Mouse (Mus musculus) lung, adult 18-20 months (tissue): ENCODE measurements around the gene Zfp810.

Source experiments
- DNase-seq, 2 experiments: peaks; one replicate each; pipeline ENCODE4 v3.0.0; 2022; ENCODE audit warnings: mixed read lengths in 2 of 2

Gene Zfp810

DNA sequence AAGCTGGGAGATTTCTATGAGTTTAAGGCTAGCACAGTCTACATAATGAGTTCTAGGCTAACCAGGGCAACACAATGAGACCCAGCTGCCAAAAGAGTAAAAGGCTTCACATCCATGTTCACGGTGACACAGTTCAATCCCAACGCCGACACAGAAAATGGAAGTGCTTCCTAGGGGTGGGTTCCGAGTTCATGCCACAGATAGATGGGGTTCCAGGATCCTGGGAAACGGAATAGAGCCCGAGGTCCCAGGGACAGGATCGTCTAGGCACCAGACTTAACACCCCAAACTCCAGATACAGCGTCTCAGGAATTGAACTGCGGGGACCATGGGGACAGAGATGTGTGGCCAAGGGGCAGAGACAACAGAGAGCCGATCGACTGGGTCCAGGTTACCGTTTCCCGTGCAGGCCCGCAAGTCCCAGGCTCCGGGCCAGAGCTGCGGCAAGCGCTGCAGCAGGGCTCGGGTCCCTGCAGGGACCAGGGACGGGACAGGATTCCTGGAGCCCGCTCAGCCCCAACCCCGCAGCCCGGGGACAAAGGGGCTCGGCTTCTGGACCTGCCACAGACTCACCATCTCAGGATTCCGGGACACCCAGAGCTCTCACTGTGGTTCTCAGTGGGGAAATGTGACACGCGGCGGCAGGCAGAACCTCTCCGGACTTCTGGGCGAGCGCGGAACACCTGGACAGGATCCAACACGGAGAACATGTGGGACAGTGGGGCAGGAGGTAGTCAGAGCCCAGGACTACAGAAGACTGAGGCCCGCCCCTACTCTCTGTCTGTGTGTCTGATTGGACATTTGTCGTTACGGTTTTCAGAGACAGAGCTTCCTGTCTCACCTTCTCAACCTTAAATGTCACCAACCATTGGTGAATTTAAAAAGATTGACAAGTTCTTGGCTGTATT lies 48.0 kb downstream of the Zfp810 start, which contains the start of gene Zfp599:
Gene Zfp599 (minus strand): TSS at position 712 of the 908 bp plus-strand sequence.
- peak; percentile 71 to 79 for DNase-seq

DNA sequence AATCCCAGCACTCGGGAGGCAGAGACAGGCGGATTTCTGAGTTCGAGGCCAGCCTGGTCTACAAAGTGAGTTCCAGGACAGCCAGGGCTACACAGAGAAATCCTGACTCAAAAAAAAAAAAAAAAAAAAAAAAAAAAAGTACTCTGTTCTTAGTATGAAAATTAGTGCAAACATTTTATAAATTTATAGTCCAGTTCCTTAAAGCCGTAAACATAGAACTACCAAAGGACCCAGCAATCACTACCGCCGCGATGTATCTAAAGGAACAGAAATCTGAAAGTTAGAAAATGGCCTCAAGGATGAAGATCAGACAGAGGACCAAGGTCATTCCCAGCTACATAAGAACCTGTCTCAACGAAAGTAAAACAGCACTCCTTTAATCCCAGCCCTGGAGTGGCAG lies 48.7 kb downstream of the Zfp810 start:
- DNase-seq: no peak

DNA sequence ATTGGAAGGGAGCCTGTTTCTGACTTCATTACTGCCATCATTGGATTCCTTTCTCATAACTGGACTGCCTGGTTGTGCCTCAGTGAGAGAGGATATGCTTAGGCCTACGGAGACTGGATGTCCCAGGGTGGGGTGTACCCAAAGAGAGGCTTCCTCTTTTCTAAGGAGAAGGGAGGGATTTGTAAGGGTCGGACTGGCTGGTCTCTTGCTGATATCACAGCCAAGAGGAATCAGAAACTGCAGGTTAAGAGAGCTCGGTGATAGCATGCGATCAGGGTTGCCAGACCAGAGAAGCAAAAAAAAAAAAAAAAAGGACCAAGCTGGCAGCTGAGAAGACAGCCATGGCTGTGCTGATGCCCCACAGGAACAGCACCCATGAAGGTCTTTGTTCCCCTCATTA lies 50.9 kb downstream of the Zfp810 start:
- DNase-seq: no peak

DNA sequence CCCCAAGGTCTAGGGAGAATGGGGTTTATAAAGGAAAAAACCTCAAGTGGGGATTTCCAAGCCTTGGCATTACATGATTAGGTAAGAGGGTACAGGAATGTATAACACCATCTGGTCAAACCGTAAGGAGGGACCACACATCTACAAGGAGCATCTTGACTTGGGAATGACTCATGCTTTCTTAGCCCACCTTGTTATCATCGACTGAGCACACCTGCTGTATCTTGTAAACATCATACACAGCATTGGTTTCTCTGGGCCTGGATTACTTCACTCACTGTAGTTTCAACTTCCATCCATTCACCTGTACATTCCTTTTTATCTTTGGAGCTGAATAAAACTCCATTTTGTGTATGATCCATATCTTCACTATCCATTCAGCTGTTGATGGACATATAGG lies 63.2 kb downstream of the Zfp810 start:
- DNase-seq: no peak

DNA sequence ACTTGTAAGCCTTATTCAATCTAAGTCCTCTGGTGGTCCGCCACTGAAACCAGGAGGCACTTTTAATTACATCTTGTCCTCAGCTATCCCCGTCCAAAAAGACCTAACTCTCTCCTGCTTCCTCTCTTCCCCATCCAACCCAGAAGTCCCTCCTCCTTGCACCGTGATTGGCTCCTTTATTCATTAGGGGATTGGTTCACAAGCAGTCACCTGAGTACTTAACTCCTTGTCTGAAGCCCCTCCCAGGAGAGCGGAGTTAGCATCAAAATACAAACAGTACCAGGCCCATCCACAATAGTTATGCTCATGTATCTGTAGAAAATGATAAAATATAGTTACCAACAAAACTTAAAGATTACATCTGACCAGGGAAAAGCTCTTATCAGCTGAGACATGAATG lies 67.4 kb downstream of the Zfp810 start:
- no peak for DNase-seq

DNA sequence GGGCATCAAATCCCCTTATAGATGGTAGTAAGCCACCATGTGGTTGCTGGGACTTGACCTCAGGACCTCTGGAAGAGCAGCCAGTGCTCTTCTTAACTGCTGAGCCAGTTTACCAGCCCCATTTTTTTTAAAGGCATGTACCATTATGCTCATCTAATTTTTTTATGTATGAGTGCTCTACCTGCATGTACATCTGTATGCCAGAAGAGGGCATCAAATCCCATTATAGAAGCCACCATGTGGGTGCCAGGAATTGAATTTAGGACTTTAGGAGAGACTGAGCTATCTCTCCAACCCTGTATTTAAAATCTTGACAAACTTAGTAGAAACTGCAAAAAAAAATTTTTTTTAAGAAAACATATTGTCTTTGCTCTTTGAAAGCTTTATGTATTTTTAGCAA lies 76.9 kb downstream of the Zfp810 start:
- DNase-seq: no peak

DNA sequence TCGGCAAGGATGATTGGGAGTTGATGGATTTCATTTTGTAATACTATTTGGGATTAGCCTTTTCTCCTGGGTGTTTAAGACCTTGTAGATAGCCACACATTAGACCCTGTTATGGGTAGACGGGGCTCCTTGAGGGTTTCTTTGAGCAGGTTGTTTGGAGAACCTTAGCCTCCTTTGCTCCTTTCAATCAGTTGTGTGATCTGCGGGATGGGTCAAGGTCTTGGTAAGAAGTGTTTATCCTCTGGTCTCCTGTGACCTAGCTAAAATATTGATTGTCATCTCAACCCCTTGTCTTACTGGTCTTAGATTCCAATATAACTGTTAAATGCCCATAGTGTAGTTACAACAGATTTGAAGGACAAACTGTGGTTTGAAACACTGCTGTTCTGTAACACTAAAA lies 77.4 kb downstream of the Zfp810 start:
- DNase-seq: no peak

DNA sequence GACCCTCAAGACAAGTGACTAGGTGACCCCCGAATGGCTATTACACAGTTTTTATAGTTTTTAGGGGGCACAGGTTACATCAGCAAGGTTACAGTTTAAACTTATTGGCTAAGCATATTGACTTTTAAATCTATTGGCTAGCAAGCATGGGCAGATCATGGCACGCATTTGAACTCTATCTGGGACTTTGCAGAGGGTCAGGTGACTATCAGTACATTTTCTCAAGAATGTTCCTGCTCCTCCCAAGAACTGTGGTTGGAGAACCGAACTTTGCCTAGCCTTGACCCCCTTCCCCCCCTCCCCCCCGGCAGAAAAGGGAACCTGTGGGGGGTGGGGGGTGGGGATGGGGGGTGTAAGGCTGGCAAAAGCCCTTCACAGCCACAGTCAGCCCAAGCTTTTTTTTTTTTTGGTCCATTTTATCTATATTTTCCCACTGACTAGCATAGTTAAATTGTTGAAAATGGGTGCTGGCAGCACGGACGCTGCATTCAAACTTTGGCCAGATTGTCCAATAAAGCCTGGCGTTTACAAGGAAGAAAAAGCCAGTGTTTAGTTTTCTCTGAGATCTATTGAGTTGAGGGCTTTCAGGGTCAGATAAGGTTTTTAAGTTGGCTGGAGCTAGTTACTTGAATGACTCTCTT lies 77.9 kb downstream of the Zfp810 start:
- no peak for DNase-seq

DNA sequence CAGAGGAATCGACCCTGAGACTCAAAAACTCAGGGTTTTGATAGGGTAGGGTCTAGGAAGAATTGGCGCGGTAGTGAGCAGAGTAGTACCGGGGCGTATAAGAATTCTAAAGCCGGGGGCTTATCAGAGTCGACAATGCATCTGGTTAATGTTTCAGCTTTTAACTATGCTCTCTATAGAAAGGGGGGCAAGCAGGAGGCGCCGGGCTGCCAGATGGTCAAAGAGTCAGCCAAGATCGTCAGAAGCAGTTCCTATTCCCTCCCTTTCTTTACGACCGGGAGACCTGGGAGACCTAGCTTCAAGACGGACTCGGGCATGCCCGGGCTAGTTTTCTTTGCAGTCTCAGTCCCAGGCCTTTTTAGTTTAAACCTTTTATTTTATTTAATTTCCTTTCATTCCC lies 80.6 kb downstream of the Zfp810 start:
- peak; percentile 41 to 57 for DNase-seq
